Mouse (Mus musculus): Measurements from ENCODE around the gene Cacna2d3.

Cacna2d3 gene

GRCm38 (mm10) chr14:29643217-29643616 is 78.4 kb downstream of the Cacna2d3 start:
- DNase-seq (ENCODE audit: low read depth, low spot score): no peak

- peak; percentile 25 for DNase-seq (ENCODE audit: low read depth, low spot score)
Observed at GRCm38 (mm10) chr14:29639266-29639665, 82.4 kb downstream of the Cacna2d3 start.

GRCm38 (mm10) chr14:29628213-29628612 is 93.5 kb downstream of the Cacna2d3 start:
- DNase-seq (ENCODE audit: low read depth, low spot score): no peak

GRCm38 (mm10) chr14:29612436-29612835 is 109.2 kb downstream of the Cacna2d3 start:
- no peak for DNase-seq (ENCODE audit: low read depth, low spot score)

GRCm38 (mm10) chr14:29608761-29609160 is 112.9 kb downstream of the Cacna2d3 start:
- DNase-seq (ENCODE audit: low read depth, low spot score): no peak

- no peak for DNase-seq (ENCODE audit: low read depth, low spot score)
Observed at GRCm38 (mm10) chr14:29599428-29599827, 122.2 kb downstream of the Cacna2d3 start.

GRCm38 (mm10) chr14:29592896-29593295 is 128.8 kb downstream of the Cacna2d3 start:
- no peak for DNase-seq (ENCODE audit: low read depth, low spot score)

GRCm38 (mm10) chr14:29589628-29590027 is 132.0 kb downstream of the Cacna2d3 start:
- no peak for DNase-seq (ENCODE audit: low read depth, low spot score)

GRCm38 (mm10) chr14:29581961-29582360 is 139.7 kb downstream of the Cacna2d3 start:
- DNase-seq (ENCODE audit: low read depth, low spot score): no peak

- DNase-seq (ENCODE audit: low read depth, low spot score): no peak
Observed at GRCm38 (mm10) chr14:29577786-29578185, 143.9 kb downstream of the Cacna2d3 start.

GRCm38 (mm10) chr14:29575551-29575950 is 146.1 kb downstream of the Cacna2d3 start:
- no peak for DNase-seq (ENCODE audit: low read depth, low spot score)

GRCm38 (mm10) chr14:29562704-29563103 is 159.0 kb downstream of the Cacna2d3 start:
- no peak for DNase-seq (ENCODE audit: low read depth, low spot score)

GRCm38 (mm10) chr14:29561122-29561834 is 160.4 kb downstream of the Cacna2d3 start:
- no peak for DNase-seq (ENCODE audit: low read depth, low spot score)

GRCm38 (mm10) chr14:29558440-29558839 is 163.2 kb downstream of the Cacna2d3 start:
- no peak for DNase-seq (ENCODE audit: low read depth, low spot score)

GRCm38 (mm10) chr14:29556152-29556551 is 165.5 kb downstream of the Cacna2d3 start:
- DNase-seq (ENCODE audit: low read depth, low spot score): no peak

GRCm38 (mm10) chr14:29552471-29552870 is 169.2 kb downstream of the Cacna2d3 start:
- DNase-seq (ENCODE audit: low read depth, low spot score): no peak

GRCm38 (mm10) chr14:29548646-29549045 is 173.0 kb downstream of the Cacna2d3 start:
- DNase-seq (ENCODE audit: low read depth, low spot score): no peak

GRCm38 (mm10) chr14:29530516-29530915 is 191.1 kb downstream of the Cacna2d3 start:
- DNase-seq (ENCODE audit: low read depth, low spot score): no peak

GRCm38 (mm10) chr14:29528696-29529095 is 193.0 kb downstream of the Cacna2d3 start:
- no peak for DNase-seq (ENCODE audit: low read depth, low spot score)

- no peak for DNase-seq (ENCODE audit: low read depth, low spot score)
Observed at GRCm38 (mm10) chr14:29519751-29520669, 201.7 kb downstream of the Cacna2d3 start.

- no peak for DNase-seq (ENCODE audit: low read depth, low spot score)
Observed at GRCm38 (mm10) chr14:29502667-29503066, 219.0 kb downstream of the Cacna2d3 start.

- DNase-seq (ENCODE audit: low read depth, low spot score): no peak
Observed at GRCm38 (mm10) chr14:29498546-29499290, 222.9 kb downstream of the Cacna2d3 start.
